Mouse (Mus musculus) ovary, postnatal 14 days (tissue): ENCODE measurements around the gene Fst.

ENCODE experiments used
- DNase-seq: peaks from one replicate; pipeline ENCODE4 v3.0.0; 2022; ENCODE audit warnings: low spot score

Gene Fst

GRCm38 (mm10) chr13:114458886-114459700 lies at the start of gene Fst:
Gene Fst, minus strand, starts transcription at chr13:114458951.
- DNase-seq: peak; percentile 17

GRCm38 (mm10) chr13:114493826-114494225 lies 35.1 kb upstream of the Fst start:
- DNase-seq: no peak

GRCm38 (mm10) chr13:114488178-114488577 lies 29.4 kb upstream of the Fst start:
- DNase-seq: no peak

GRCm38 (mm10) chr13:114478329-114478728 lies 19.6 kb upstream of the Fst start:
- no peak for DNase-seq

GRCm38 (mm10) chr13:114469945-114470344 lies 11.2 kb upstream of the Fst start:
- DNase-seq: no peak

- no peak for DNase-seq
Observed at GRCm38 (mm10) chr13:114466269-114466919, 7.6 kb upstream of the Fst start.

- no peak for DNase-seq
Observed at GRCm38 (mm10) chr13:114465387-114465786, 6.6 kb upstream of the Fst start.

- DNase-seq: no peak
Observed at GRCm38 (mm10) chr13:114464824-114465223, 6.1 kb upstream of the Fst start.

- DNase-seq: no peak
Observed at GRCm38 (mm10) chr13:114462548-114463408, 4.0 kb upstream of the Fst start.

- DNase-seq: peak; percentile 31
Observed at GRCm38 (mm10) chr13:114460306-114460892, 1.6 kb upstream of the Fst start.

- no peak for DNase-seq
Observed at GRCm38 (mm10) chr13:114459701-114460160, 980 bp upstream of the Fst start.

GRCm38 (mm10) chr13:114458291-114458885 lies 363 bp downstream of the Fst start:
- DNase-seq: peak; percentile 27

GRCm38 (mm10) chr13:114457567-114458120 lies 1.1 kb downstream of the Fst start:
- DNase-seq: no peak

GRCm38 (mm10) chr13:114456766-114457566 lies 1.8 kb downstream of the Fst start:
- DNase-seq: peak; percentile 9

GRCm38 (mm10) chr13:114456224-114456623 lies 2.5 kb downstream of the Fst start:
- DNase-seq: peak; percentile 16

- no peak for DNase-seq
Observed at GRCm38 (mm10) chr13:114455788-114456187, 3.0 kb downstream of the Fst start.

GRCm38 (mm10) chr13:114447213-114447612 lies 11.5 kb downstream of the Fst start:
- DNase-seq: no peak

- no peak for DNase-seq
Observed at GRCm38 (mm10) chr13:114432491-114432890, 26.3 kb downstream of the Fst start.

GRCm38 (mm10) chr13:114425230-114425629 lies 33.5 kb downstream of the Fst start:
- no peak for DNase-seq

GRCm38 (mm10) chr13:114420235-114420634 lies 38.5 kb downstream of the Fst start:
- no peak for DNase-seq
